Mouse (Mus musculus) layer of hippocampus, postnatal 14 days (tissue): ENCODE measurements around the gene Ifi35. TPM values are rescaled to one million over a fixed set of nuclear protein-coding genes. Genes with fewer than 3 reads are reported as not detected.
A peak's percentile ranks its signal among the peaks of the same experiment; 100 is the strongest.
"Not testable (repeated sequence)": the region's sequence is repeated elsewhere in the genome, so short reads cannot be mapped to it uniquely, and the experiment has no call there.

ENCODE experiments used
- DNase-seq, 2 experiments: peaks; one replicate each; pipeline ENCODE4 v3.0.0; 2021 to 2022; ENCODE audit warnings: low spot score in 2 of 2, mixed read lengths in 1 of 2
- total RNA-seq, 2 experiments: library from RNA; stranded (reverse); gene quantifications; 2 replicates each; pipeline ENCODE4 v1.2.3; 2021

Gene Ifi35
- total RNA-seq, 2 experiments from 2014 or later = 2.6 to 3.1 TPM

DNA sequence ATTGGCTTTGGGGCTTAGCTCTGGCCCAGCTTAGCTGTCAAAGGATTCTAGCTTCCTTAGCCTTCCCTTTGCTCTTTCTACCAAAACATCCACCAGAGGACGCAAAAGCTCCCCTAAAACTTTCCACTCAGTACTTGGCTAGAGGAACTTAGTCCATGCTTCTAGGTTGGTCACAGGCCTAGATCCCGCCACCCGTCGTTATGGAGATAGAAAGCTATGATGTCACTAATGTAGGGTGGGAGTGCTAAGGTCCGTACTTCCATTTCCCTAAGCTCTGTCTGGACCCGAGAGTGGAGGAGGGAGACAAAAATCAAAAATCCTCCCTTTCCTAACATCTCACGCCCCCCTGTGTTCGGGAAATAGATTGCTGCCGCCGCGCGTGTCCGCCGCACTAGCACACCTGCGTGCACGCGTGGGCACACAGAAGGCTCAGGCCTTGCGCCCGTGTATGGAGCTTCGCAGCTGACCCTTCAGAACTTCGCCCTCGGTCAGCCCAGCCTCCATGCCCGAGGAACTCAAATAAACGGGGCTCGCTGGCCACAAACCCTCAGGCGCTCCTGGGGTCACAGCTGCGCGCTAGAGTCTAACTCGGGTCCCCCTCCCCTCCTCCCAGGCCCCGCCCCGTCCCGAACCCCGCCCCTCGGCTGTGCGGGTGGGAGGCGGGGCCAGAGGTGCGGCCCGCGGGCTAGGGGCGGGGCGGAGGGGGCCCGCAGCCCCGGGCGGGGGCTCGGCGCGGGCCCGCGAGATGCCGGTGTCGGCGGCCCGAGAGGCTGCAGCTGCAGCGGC, 19.5 kb downstream of the Ifi35 start:
- DNase-seq = peak; percentile 76 to 84

- DNase-seq = no peak
Observed at GRCm38 (mm10) chr11:101468263-101468688, 20.1 kb downstream of the Ifi35 start.

- DNase-seq = no peak
Observed at GRCm38 (mm10) chr11:101468731-101469130, 20.5 kb downstream of the Ifi35 start.

- no peak for DNase-seq
Observed at GRCm38 (mm10) chr11:101469155-101469554, 20.9 kb downstream of the Ifi35 start.

DNA sequence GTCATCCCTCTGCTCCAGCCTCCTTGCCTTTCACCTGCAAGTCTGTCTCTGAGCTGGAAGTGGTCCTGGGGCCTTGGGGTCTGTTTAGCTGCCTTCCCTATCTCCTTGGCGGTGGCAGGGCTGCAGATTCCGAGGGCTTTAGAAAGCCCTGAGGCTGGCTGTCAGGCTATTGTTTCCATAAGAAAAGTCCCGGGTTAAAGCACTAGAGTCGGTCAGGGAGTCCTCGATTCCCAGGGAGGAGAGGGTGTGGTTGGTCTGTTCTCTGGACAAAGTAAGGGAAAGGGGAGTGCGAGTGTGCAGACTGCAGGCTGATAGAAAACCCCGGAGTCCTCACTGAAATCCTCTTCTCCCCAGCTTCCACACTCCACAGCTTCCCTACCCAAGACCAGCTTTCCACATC, 22.0 kb downstream of the Ifi35 start:
- no peak for DNase-seq

DNA sequence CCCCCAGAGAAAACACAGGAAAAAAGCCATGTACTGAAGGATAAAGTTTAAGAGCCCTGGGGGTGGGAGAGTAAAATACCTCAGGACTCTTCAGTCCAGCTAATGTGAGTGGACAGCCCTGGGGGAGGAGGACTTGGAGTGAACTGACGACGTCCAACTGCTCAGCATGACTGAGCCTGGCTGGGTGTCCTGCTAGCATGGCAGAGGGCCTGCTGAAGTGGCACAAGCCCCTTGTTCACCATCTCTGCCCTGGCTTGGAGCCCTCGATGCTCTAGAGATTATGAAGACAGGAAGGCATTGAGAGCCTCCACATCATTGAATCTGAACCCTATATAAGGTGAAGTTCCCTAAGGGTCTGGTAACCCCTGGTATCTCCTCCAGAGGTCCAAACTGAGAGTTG, 23.7 kb downstream of the Ifi35 start:
- peak in 1 of 2 experiments; percentile 49 for DNase-seq

DNA sequence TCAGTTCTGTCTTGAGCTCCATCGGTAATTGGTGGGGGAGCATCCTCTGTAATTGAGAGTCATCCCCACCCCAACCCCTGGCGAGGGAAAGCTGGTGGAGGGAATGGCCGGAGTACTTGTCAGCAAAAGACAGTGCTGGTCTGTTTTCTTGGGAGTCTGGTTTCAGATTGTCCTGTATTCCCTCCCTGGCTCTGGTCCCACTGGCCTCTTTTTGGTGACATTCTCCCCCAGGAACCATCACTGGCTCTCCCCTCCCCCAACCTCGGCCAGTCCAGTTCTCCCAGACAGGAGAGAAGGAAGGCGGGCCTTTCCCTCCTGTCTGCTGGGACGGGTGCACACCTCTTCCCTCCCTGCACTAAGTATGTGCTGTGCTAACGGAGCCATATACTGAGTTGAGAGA, 24.1 kb downstream of the Ifi35 start:
- DNase-seq = peak in 1 of 2 experiments; percentile 75

GRCm38 (mm10) chr11:101473686-101474085, 25.5 kb downstream of the Ifi35 start:
- not testable (repeated sequence) for DNase-seq

DNA sequence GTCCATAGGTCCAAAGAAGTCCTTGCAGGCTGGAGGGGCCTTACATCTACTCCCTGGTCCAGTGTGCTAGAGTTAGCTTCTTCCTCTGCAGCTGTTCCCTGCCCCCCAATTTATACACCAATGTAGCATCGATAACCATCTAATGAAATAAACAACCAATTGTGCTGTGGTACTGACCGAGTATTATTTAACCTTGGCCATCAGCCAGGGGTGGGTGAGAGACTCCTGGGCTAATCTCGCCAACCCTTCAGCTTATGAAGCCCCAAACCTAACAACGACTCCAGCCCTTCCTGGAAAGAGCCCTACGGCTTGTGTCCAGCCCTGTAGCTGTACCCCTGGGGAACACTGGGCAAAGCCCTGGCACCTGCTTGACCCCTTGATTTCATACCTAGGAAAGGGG, 26.1 kb downstream of the Ifi35 start:
- DNase-seq = no peak

DNA sequence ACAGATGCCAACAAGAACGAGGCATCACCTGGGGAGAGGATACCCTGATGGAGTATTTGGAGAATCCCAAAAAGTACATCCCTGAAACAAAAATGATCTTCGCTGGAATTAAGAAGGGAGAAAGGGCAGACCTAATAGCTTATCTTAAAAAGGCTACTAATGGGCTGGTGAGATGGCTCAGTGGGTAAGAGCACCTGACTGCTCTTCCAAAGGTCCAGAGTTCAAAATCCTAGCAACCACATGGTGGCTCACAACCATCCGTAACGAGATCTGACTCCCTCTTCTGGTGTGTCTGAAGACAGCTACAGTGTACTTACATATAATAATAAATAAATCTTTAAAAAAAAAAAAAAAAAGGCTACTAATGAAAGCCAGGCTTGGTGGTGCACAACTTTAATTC, 28.2 kb downstream of the Ifi35 start:
- not testable (repeated sequence) for DNase-seq

DNA sequence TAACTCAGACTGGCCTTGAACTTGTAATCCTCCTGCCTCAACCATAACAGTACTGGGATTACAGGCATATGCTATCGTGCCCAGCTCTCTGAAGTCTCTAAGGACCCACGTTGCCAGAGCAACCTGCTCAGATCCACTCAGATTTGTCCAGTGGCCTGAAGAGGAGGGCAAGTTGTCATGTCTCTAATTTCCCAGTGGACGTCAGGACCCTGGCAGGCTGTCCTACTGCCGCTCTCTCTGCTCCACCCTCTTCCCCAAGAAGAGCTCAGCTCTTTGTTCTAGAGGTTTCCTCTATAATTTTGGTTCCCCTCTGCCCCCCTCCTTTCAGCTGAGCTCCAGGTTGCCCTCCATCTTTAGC, 29.0 kb downstream of the Ifi35 start:
- DNase-seq = no peak

- DNase-seq = peak; percentile 37 to 86
Observed at GRCm38 (mm10) chr11:101477552-101478211, 29.5 kb downstream of the Ifi35 start.

DNA sequence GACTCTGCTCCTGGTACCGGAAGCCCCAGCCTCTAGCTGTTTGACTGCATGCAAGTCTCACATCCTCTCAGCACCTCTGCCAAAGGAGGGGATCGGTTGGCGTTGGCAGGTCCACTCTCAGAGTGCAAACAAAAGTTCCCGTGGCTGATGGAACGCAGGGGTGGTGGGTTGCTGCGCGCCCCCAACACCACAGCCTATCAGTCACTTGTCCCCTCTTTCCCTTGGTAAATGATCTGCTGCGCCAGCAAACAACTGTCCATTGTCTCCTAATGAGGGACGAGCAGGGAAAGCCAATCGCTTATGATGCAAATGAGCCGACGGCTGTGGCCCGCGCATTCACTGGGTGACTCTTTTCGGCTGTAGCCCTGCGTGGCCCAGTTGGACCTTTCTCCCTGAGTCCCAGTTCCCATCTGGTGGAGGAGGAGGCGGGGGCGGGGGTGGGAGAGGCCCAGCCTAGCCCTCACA, 31.0 kb downstream of the Ifi35 start:
- DNase-seq = peak in 1 of 2 experiments; percentile 60

DNA sequence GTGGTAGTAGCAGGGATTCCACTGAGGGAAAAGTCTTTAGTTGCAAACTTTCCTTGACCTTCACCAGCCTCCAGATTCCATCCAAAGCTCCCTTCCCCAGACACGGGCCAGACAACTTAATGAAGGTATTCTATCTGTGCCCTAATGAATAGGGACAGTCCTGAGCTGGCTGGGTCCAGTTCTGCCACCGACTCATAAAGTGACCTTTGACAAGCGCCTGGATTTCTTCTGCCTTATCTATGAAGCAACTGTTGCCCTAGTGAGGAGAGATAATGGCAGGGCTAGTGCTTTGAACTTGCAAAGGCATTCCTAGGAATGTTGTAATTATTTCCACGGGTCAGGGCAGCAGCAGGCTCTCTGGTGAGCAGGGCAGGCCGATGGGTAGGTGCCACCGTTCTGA, 32.7 kb downstream of the Ifi35 start:
- no peak for DNase-seq

DNA sequence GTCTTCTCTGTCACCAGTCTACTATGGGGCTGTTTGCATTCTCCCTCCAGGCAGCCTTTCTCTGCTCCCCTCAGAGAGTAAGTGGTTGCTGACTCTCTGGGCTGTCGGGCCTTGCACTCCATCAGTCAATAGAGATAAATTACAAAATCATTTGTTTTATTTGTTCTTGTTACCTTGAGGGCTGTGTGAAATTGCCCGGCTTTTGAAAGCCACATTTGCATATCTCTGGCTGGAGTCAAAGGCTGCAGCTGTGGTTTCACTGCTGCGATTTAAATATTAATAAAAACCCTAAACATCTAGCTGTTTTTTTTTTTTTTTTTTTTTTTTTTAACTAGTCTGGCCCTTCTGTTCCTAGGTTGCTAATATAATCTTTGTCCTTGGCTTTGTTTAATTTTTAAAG, 35.6 kb downstream of the Ifi35 start:
- DNase-seq = no peak

DNA sequence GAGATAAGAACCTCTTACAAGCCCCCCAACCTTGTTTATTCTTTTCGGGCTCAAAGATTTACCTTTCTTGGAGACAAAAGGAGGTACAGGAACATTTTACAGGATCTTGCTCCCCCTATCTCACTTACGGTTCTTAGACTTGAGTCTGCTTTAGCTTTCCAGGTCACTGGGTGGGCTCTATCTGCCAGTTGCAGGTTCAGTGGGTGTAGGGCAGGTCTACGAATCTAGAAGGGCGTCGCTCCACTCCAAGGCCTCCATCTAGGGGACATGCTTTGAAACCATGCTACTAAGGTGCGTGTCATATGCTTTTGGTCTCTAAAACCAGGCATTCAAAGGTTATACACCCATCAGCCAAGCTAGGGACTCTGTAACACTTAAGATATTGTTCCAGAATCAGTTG, 36.0 kb downstream of the Ifi35 start:
- DNase-seq = no peak

- no peak for DNase-seq
Observed at GRCm38 (mm10) chr11:101484814-101485213, 36.6 kb downstream of the Ifi35 start.

DNA sequence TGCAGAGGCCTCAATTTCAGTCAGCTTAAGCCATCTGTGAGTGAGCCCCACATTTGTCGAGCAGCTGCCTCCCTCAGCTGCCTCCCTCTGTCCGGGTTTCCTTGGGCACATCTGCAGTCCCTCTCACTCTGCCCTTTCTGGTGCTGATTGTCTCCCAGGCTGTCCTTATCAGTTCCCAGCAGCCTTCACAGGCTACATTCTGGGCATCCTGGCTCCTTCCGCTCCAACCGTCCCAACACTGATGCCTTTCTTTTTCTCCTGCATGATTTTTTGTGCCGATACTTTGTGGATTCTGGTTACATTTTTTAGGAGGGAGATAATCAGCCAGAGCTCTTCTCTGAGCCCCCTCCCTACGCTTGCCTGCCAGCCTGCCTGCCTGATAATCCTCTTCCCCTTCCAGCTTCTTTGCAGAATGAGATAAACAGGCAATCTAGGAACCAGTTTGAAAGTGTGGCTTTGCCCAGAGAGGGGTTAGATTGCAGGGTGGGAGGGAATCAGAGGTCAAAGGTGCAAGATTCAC, 37.4 kb downstream of the Ifi35 start:
- no peak for DNase-seq

DNA sequence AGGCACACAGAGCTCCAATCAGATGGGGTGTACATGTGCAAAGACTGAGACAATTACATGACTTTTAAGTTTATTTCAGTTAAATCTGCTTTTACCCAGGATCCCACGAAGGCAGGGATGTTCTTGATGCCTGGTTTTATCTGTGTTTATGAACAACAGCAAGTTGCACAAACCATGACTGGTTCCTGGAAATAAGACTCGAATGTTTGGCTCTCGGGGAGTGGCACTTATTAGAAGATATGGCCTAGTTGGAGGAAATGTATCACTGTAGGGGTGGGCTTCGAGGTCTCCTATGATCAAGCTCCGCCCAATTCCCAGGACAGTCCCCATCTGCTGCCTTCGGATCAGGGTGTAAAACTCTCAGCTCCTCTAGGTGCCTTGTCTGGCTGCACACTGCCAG, 37.9 kb downstream of the Ifi35 start:
- no peak for DNase-seq

GRCm38 (mm10) chr11:101506269-101506780, 58.1 kb downstream of the Ifi35 start:
- DNase-seq = peak in 1 of 2 experiments; percentile 71

- DNase-seq = no peak
Observed at GRCm38 (mm10) chr11:101507090-101507489, 58.9 kb downstream of the Ifi35 start.
